Mouse (Mus musculus) liver, embryonic 11.5 days (tissue): ENCODE measurements around the gene Foxf1. TPM values are rescaled to one million over a fixed set of nuclear protein-coding genes. Genes with fewer than 3 reads are reported as not detected.

Experiments
- microRNA-seq: library from miRNA; unstranded; fragments of <30 nt; microRNA quantifications from one replicate; pipeline ENCODE4, GENCODE M21; 2017; ENCODE audit warnings: borderline number of aligned reads
- polyA plus RNA-seq: library from polyadenylated mRNA; unstranded; fragments of >200 nt; fragmentation: Nextera tagmentation; extraction: Ambion mirVana; gene quantifications from 2 replicates; pipeline ENCODE4 v1.2.1, GENCODE M21; 2014

The Foxf1 gene
- polyA plus RNA-seq, 1 experiment from 2014 or later = 37.6 TPM

Small RNA genes lying within 50 kb of the gene (microRNA-seq; reads per million reads assigned to microRNA genes)
- gene Gm27530 = not detected

Other genes with a start within 250 kb of the Foxf1 start
- 48.1 and 50.6 TPM in 2 replicates for gene Mthfsd, start 24.0 kb downstream of the Foxf1 start, polyA plus RNA-seq
- gene Foxc2, start 31.8 kb downstream of the Foxf1 start, polyA plus RNA-seq = 2.6 and 3.4 TPM in 2 replicates
- 0.61 and 0.73 TPM in 2 replicates for gene Foxl1, start 43.6 kb downstream of the Foxf1 start, polyA plus RNA-seq